Mouse (Mus musculus) embryonic facial prominence, embryonic 12.5 days (tissue): ENCODE results near the gene Rbm47. TPM values are rescaled to one million over a fixed set of nuclear protein-coding genes. Genes with fewer than 3 reads are reported as not detected.

Source experiments
- ATAC-seq: fragments of 200-750 bp; cut with Nextera tagmentation; 2 replicates; pipeline ENCODE4 v1.8.0; 2017; ENCODE audit not compliant: insufficient number of reproducible peaks, insufficient read depth, low FRiP score, low TSS enrichment
- H3K27ac ChIP-seq: fragments of 300-500 bp; sonication (generic); 2 replicates; pipeline ENCODE4 v1.5.1; 2016; ENCODE audit warnings: mild to moderate bottlenecking
- H3K27me3 ChIP-seq: fragments of 300-500 bp; sonication (generic); 2 replicates; pipeline ENCODE4 v1.6.1; 2016; ENCODE audit warnings: mild to moderate bottlenecking, moderate library complexity
- H3K36me3 ChIP-seq: fragments of 300-500 bp; sonication (generic); 2 replicates; pipeline ENCODE4 v1.6.1; 2016; ENCODE audit warnings: mild to moderate bottlenecking
- H3K4me1 ChIP-seq: fragments of 300-500 bp; sonication (generic); 2 replicates; pipeline ENCODE4 v1.6.1; 2016
- H3K4me2 ChIP-seq: fragments of 300-500 bp; sonication (generic); replicated peaks from 2 replicates; pipeline ENCODE4 v1.6.1; 2016; ENCODE audit warnings: mild to moderate bottlenecking, moderate library complexity
- H3K4me3 ChIP-seq: fragments of 300-500 bp; sonication (generic); 2 replicates; pipeline ENCODE4 v1.5.1; 2016; ENCODE audit warnings: mild to moderate bottlenecking
- H3K9ac ChIP-seq: fragments of 300-500 bp; sonication (generic); 2 replicates; pipeline ENCODE4 v1.6.1; 2016; ENCODE audit warnings: mild to moderate bottlenecking, moderate library complexity
- H3K9me3 ChIP-seq: fragments of 300-500 bp; sonication (generic); 2 replicates; pipeline ENCODE4 v1.6.1; 2016; ENCODE audit warnings: mild to moderate bottlenecking, moderate library complexity
- WGBS: fragments of 180-500 bp; shearing (Covaris S2); methylation state at CpG from one replicate; pipeline ENCODE4 v1.1.7; 2016; 5-methylcytosine and 5-hydroxymethylcytosine counted together
- polyA plus RNA-seq: library from polyadenylated mRNA; unstranded; fragments of >200 nt; fragmentation: Nextera tagmentation; extraction: Ambion mirVana; gene quantifications from 2 replicates; pipeline ENCODE4 v1.2.1, GENCODE M21; 2016

Gene Rbm47
- polyA plus RNA-seq, 1 experiment from 2014 or later, result 5.0 TPM

GRCm38 (mm10) chr5:66095166-66095565 lies 77.8 kb downstream of the Rbm47 start:
- H3K27me3 ChIP-seq, result no peaks in the 10 kb centered on the region
- no peak overlapping the region for H3K4me2 ChIP-seq
- H3K9ac ChIP-seq, result no peak overlapping the region
- H3K4me3 ChIP-seq, result no peak overlapping the region
- 66% methylated on average over 6 of the region's 6 CpGs for WGBS
- ATAC-seq, result no peak
- H3K4me1 ChIP-seq, result 0 out of 2 replicates have a peak, but pooled peaks cover 2% of the 10 kb centered on the region
- H3K36me3 ChIP-seq, result no peaks in the 10 kb centered on the region
- H3K27ac ChIP-seq, result no peak overlapping the region
- H3K9me3 ChIP-seq, result no peaks in the 10 kb centered on the region

GRCm38 (mm10) chr5:66090037-66090436 lies 82.9 kb downstream of the Rbm47 start:
- no peak for ATAC-seq
- H3K9me3 ChIP-seq, result no peaks in the 10 kb centered on the region
- peaks cover 3% of the 10 kb centered on the region; the same call in 1 of the 2 replicates for H3K4me1 ChIP-seq
- 59% methylated on average over 9 of the region's 9 CpGs for WGBS
- no peaks in the 10 kb centered on the region for H3K36me3 ChIP-seq
- H3K27me3 ChIP-seq, result no peaks in the 10 kb centered on the region
- H3K4me3 ChIP-seq, result no peak overlapping the region
- H3K27ac ChIP-seq, result no peak overlapping the region
- no peak overlapping the region for H3K9ac ChIP-seq
- H3K4me2 ChIP-seq, result no peak overlapping the region

- H3K36me3 ChIP-seq, result no peaks in the 10 kb centered on the region
- ATAC-seq, result no peak
- 73% methylated on average over 4 of the region's 4 CpGs for WGBS
- no peak overlapping the region for H3K4me3 ChIP-seq
- no peaks in the 10 kb centered on the region for H3K9me3 ChIP-seq
- H3K9ac ChIP-seq, result no peak overlapping the region
- no peak overlapping the region for H3K27ac ChIP-seq
- no peak overlapping the region for H3K4me2 ChIP-seq
- H3K27me3 ChIP-seq, result no peaks in the 10 kb centered on the region
- peaks cover 3% of the 10 kb centered on the region; the same call in 1 of the 2 replicates for H3K4me1 ChIP-seq
Observed at GRCm38 (mm10) chr5:66089600-66089999, 83.3 kb downstream of the Rbm47 start.

- Histone ChIP-seq H3K36me3 (no peaks in the 10 kb centered on the region), H3K9ac (no peak overlapping the region), H3K27ac (no peak overlapping the region), H3K9me3 (no peaks in the 10 kb centered on the region), H3K27me3 (no peaks in the 10 kb centered on the region), H3K4me2 (no peak overlapping the region), H3K4me1 (peaks cover 3% of the 10 kb centered on the region; the same call in 1 of the 2 replicates), H3K4me3 (no peak overlapping the region)
- 83% methylated on average over 5 of the region's 5 CpGs for WGBS
- no peak for ATAC-seq
Observed at GRCm38 (mm10) chr5:66088902-66089295, 84.0 kb downstream of the Rbm47 start.

GRCm38 (mm10) chr5:66088247-66088901 lies 84.5 kb downstream of the Rbm47 start:
- Histone ChIP-seq H3K36me3 (no peaks in the 10 kb centered on the region), H3K4me1 (peaks cover 3% of the 10 kb centered on the region; the same call in 1 of the 2 replicates), H3K4me2 (no peak overlapping the region), H3K4me3 (no peak overlapping the region), H3K9me3 (no peaks in the 10 kb centered on the region), H3K9ac (no peak overlapping the region), H3K27ac (no peak overlapping the region), H3K27me3 (no peaks in the 10 kb centered on the region)
- ATAC-seq, result no peak
- 79% methylated on average over 4 of the region's 4 CpGs for WGBS

- WGBS, result 88% methylated on average over 9 of the region's 9 CpGs
- H3K27me3 ChIP-seq, result no peaks in the 10 kb centered on the region
- peaks cover 3% of the 10 kb centered on the region; the same call in 1 of the 2 replicates for H3K4me1 ChIP-seq
- no peak overlapping the region for H3K4me2 ChIP-seq
- H3K36me3 ChIP-seq, result no peaks in the 10 kb centered on the region
- no peak overlapping the region for H3K9ac ChIP-seq
- no peak for ATAC-seq
- no peaks in the 10 kb centered on the region for H3K9me3 ChIP-seq
- no peak overlapping the region for H3K27ac ChIP-seq
- H3K4me3 ChIP-seq, result no peak overlapping the region
Observed at GRCm38 (mm10) chr5:66086952-66087351, 86.0 kb downstream of the Rbm47 start.

- H3K4me2 ChIP-seq, result no peak overlapping the region
- H3K4me3 ChIP-seq, result no peak overlapping the region
- 84% methylated on average over 1 of the region's 1 CpGs for WGBS
- H3K27ac ChIP-seq, result no peak overlapping the region
- no peaks in the 10 kb centered on the region for H3K27me3 ChIP-seq
- no peaks in the 10 kb centered on the region for H3K9me3 ChIP-seq
- H3K4me1 ChIP-seq, result peaks cover 3% of the 10 kb centered on the region; the same call in 1 of the 2 replicates
- no peak for ATAC-seq
- H3K9ac ChIP-seq, result no peak overlapping the region
- H3K36me3 ChIP-seq, result no peaks in the 10 kb centered on the region
Observed at GRCm38 (mm10) chr5:66086304-66086703, 86.6 kb downstream of the Rbm47 start.

GRCm38 (mm10) chr5:66085478-66085877 lies 87.4 kb downstream of the Rbm47 start:
- H3K4me3 ChIP-seq, result no peak overlapping the region
- no peak overlapping the region for H3K4me2 ChIP-seq
- 32% methylated on average over 4 of the region's 4 CpGs for WGBS
- H3K4me1 ChIP-seq, result peaks cover 3% of the 10 kb centered on the region; the same call in 1 of the 2 replicates
- no peaks in the 10 kb centered on the region for H3K27me3 ChIP-seq
- H3K9me3 ChIP-seq, result no peaks in the 10 kb centered on the region
- no peaks in the 10 kb centered on the region for H3K36me3 ChIP-seq
- no peak overlapping the region for H3K27ac ChIP-seq
- no peak overlapping the region for H3K9ac ChIP-seq
- ATAC-seq, result no peak

GRCm38 (mm10) chr5:66084541-66084940 lies 88.4 kb downstream of the Rbm47 start:
- H3K36me3 ChIP-seq, result no peaks in the 10 kb centered on the region
- no peaks in the 10 kb centered on the region; the same call in 1 of the 2 replicates for H3K4me1 ChIP-seq
- ATAC-seq, result no peak
- H3K27ac ChIP-seq, result no peak overlapping the region
- H3K4me2 ChIP-seq, result no peak overlapping the region
- no peak overlapping the region for H3K9ac ChIP-seq
- WGBS, result 87% methylated on average over 3 of the region's 3 CpGs
- no peak overlapping the region for H3K4me3 ChIP-seq
- H3K27me3 ChIP-seq, result no peaks in the 10 kb centered on the region
- no peaks in the 10 kb centered on the region for H3K9me3 ChIP-seq

GRCm38 (mm10) chr5:66083350-66083749 lies 89.6 kb downstream of the Rbm47 start:
- Histone ChIP-seq H3K4me3 (no peak overlapping the region), H3K4me1 (no peaks in the 10 kb centered on the region; the same call in 1 of the 2 replicates), H3K27me3 (no peaks in the 10 kb centered on the region), H3K36me3 (no peaks in the 10 kb centered on the region), H3K27ac (no peak overlapping the region), H3K9ac (no peak overlapping the region), H3K9me3 (no peaks in the 10 kb centered on the region), H3K4me2 (no peak overlapping the region)
- 30% methylated on average over 7 of the region's 7 CpGs for WGBS
- no peak for ATAC-seq

- Histone ChIP-seq H3K27me3 (no peaks in the 10 kb centered on the region), H3K27ac (no peak overlapping the region), H3K9ac (no peak overlapping the region), H3K36me3 (no peaks in the 10 kb centered on the region), H3K4me3 (no peak overlapping the region), H3K9me3 (no peaks in the 10 kb centered on the region), H3K4me2 (no peak overlapping the region), H3K4me1 (no peaks in the 10 kb centered on the region; the same call in 1 of the 2 replicates)
- WGBS, result 45% methylated on average over 11 of the region's 11 CpGs
- 0 out of 2 replicates have a peak, but pooled peaks have one; percentile 60 for ATAC-seq
Observed at GRCm38 (mm10) chr5:66082229-66082572, 90.7 kb downstream of the Rbm47 start.

GRCm38 (mm10) chr5:66081443-66082228 lies 91.3 kb downstream of the Rbm47 start:
- Histone ChIP-seq H3K4me1 (no peaks in the 10 kb centered on the region; the same call in 1 of the 2 replicates), H3K4me3 (no peak overlapping the region), H3K36me3 (no peaks in the 10 kb centered on the region), H3K9ac (no peak overlapping the region), H3K27me3 (no peaks in the 10 kb centered on the region), H3K4me2 (no peak overlapping the region), H3K9me3 (no peaks in the 10 kb centered on the region), H3K27ac (no peak overlapping the region)
- ATAC-seq, result no peak
- WGBS, result 48% methylated on average over 19 of the region's 19 CpGs
